Mouse (Mus musculus) monocyte, adult 2 months (primary cell): ENCODE data around the gene Lage3.
"Not testable (repeated sequence)": the region's sequence is repeated elsewhere in the genome, so short reads cannot be mapped to it uniquely, and the experiment has no call there.

Experiments
- DNase-seq, 2 experiments: peaks; one replicate each; pipeline ENCODE4 v3.0.0; 2022; ENCODE audit warnings: low spot score in 2 of 2, low read depth in 1 of 2

The Lage3 gene

DNA sequence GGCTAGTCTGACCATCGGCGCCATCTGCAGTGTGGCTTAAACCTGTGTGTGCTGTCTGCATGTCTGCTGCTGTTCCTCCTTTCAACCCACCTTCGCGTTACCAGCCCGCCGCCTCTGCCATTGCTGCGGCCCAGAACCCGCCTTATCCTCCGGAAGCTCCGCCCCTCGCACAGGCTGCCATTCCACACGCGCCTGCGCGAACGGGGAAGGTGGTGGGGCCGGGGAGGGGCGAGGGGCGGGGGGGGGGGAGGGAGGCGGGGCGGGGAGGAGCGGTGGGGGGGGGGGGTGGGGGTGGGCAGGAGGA is at the start of gene Lage3:
Gene Lage3, minus strand, starts transcription at position 152 of the 304 bp plus-strand sequence.
- peak in 1 of 2 experiments; percentile 44 for DNase-seq

DNA sequence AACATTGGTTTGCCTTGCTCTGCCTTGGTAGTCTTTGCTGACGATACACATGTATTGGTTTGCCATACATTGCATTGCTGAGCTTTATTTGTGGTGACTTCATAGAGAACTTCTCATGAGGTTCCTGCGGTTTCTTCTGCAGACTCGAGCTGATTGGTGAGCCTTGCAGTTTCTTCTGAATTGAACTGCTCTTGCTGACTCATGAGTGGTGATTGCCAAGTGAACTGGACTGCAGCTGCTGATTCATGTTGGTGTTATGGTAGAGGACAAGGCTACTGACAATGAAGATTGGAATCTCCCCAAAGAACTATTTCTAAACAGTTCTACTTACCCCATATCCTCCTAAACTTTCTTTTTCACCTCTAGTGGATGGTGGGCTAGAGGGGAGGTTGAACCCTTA is 46.7 kb upstream of the Lage3 start:
- DNase-seq = no peak

DNA sequence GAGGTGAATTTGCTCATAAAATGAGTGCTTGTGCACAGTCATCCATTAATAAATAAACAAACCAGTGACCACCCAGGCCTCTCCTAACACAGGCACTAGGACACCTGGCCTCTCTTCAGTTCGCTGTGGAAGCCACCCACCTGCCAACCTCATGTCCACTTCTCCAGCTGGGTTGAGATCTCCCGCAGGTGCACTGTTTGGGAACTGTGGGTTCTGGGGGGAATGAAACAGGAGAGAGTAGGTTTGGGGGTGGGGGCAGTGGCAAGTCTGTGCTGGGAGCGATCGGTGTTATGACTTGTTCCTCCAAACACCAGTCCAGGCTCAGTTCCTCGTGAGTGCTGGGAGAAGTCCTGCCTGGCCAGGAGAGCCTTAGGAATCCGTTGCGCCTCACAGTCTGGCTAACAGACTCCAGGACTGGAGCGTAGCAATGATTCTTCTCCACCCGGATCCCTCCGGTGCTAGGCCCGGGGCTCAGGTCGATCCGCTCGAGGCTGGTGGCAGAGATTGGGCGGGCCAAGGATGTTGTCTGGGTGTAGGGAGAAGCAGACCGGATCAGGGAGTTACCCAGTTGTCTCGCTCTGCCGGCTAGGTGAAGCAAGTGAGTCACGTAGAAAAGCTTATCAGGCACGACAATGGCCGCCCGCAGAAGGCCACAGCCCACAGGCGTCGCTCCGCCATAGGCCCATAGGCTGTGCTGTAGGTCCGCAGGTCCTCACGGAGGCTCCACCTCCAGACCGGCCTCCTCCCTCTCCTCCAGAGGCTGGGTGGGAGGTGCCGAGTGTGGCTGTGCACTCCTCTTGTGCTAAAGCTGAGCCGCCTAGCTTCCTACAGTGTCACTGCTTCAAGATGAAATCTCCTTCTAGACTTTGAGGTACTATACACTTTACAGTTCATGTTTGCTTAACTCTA is 39.4 kb upstream of the Lage3 start, which contains the start of the genes Fam3a and Ikbkg:
Gene Fam3a, minus strand, starts transcription at position 738 of the 909 bp plus-strand sequence.
Gene Ikbkg, plus strand, starts transcription at position 756 of the 909 bp plus-strand sequence.
- peak; percentile 68 to 71 for DNase-seq

GRCm38 (mm10) chrX:74388153-74388552 is 34.7 kb upstream of the Lage3 start:
- no peak for DNase-seq

- DNase-seq = no peak
These were observed 31.0 kb upstream of the Lage3 start for GRCm38 (mm10) chrX:74384451-74384850.

DNA sequence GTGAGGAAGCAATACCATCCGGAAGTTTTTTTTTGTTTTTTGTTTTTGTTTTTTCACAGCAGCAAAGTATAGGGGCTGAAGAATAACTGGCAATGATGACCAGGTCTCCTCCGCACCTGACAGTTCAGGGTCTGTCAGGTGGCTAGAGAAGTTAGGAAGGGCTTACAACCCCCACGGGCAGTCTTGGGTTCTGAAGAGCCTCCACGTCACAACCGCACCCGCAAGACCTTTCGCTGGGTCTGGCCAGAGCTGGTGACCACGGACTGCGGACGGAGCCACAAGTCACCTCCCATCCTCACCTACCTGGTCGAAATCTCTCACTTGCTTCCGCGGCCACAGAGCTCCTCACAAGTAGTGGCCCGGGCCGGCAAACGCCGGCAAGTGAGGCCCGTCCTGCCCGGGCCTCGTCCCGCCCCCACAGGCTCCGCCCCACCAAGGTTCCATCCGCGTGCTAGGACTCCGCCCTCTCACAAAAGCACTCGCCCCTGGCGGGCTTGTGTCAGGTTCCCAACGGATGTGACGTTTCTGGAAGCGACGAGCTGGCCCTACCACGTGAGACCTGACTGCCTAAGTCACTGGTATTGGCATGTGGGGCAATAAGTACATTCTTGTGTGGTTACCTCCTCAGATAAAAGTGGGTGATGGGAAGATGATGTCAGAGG is 19.6 kb upstream of the Lage3 start, which contains the start of the genes Ubl4a and Slc10a3:
Gene Ubl4a, minus strand, starts transcription at position 331 of the 662 bp plus-strand sequence.
Gene Slc10a3, minus strand, starts transcription at position 462 of the 662 bp plus-strand sequence.
- peak; percentile 67 to 83 for DNase-seq

GRCm38 (mm10) chrX:74368209-74368909 is 14.9 kb upstream of the Lage3 start:
- peak; percentile 9 to 50 for DNase-seq

GRCm38 (mm10) chrX:74367512-74367911 is 14.1 kb upstream of the Lage3 start:
- no peak for DNase-seq

- no peak for DNase-seq
These were observed 5.8 kb upstream of the Lage3 start for GRCm38 (mm10) chrX:74359171-74359570.

DNA sequence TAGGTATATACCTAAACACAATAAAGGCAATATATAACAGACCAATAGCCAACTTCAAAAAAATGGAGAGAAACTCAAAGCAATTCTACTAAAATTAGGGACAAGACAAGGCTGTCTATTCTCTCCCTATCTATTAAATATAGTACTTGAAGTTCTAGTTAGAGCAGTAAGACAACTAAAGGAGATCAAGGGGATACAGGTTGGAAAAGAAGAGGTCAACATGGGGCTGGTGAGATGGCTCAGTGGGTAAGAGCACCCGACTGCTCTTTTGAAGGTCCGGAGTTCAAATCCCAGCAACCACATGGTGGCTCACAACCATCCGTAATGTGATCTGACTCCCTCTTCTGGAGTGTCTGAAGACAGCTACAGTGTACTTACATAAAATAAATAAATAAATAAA is 3.7 kb upstream of the Lage3 start:
- not testable (repeated sequence) for DNase-seq

DNA sequence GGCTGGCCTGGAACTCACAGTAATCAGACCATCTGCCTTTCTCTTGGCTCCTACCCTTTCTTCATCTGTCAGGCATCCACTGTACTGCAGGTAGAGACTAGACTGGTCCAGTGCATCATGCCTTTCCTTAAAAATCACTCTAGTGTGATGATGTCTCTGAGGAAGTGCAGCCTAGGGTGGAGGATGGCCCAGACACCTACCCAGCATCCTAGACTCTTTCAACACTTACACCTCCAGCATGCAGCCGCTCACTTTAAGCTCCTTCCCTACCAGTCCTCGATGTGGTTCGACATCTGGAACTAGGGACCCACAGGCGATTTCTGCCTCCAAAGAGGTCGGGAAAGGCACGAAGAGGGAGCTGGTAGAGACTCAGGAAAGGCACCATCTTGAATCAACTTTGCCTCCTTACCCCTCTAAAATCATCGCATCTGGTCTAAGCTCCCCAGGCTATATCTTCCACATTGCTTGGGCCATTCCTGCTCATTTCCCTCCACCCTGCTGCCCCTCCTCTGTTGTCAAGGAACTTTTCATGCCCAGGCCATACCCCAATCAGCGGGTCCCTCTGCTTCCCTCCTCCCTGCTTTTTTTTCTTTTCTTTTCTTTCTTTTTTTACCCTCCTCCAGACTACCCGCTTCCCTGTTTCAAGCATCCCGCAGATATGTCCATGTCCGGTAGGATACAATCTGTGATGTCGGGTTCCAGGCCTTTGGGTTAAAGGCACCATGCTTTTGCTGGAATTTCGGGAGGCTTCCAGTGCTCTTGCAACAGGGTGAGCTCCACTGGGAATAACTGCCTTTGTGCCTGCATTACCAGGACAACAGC is 562 bp downstream of the Lage3 start:
- no peak for DNase-seq

DNA sequence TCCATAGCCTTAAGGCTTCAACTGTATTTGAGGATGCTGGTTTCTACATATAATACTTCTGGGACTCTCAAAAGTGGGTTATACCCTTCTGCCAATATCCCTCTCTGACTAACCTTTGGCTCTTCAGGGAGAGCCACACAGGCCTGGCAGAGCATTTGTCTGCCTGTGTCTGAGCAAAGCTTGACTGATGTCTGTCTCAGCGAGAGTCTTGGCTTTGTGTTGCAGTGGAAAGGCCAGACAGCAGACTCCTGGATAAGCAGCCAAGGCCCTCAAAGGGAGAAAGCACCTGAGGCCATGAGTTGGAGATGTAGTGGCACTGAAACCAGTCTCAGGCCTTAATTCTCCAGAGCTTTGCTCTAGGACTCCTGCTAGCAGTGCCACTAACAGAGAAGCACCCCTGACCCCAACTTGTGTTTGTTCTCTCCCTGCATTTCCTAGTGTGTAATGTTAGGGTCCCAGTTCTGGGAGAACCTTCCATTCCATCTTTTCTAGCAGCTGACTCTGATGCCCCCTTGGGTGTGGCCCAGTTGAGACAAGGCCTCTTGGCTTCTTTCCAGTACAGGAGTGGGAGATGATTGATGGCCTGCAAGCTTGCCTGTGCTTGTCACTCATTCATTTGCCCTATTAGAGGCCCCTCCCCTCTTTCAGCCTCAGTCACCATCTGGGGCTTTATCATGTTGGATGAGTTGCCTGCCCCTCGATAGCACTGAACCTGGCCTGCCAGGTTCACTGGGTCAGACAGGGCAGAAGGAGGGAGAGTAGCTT is 23.1 kb downstream of the Lage3 start:
- no peak for DNase-seq

GRCm38 (mm10) chrX:74329215-74329671 is 24.2 kb downstream of the Lage3 start:
- no peak for DNase-seq

GRCm38 (mm10) chrX:74328725-74329161 is 24.7 kb downstream of the Lage3 start, which contains the start of gene Plxna3:
Plxna3 (plus strand) TSS chrX:74329066.
- DNase-seq = peak in 1 of 2 experiments; percentile 40

GRCm38 (mm10) chrX:74312540-74313464 is 40.6 kb downstream of the Lage3 start, which contains the start of gene Fam50a:
Fam50a (plus strand) TSS chrX:74313033.
- peak; percentile 64 to 82 for DNase-seq

GRCm38 (mm10) chrX:74304867-74305700 is 48.3 kb downstream of the Lage3 start, which contains the start of gene Gdi1:
Gdi1 (plus strand) TSS chrX:74304998.
- peak in 1 of 2 experiments; percentile 59 for DNase-seq
